Mouse (Mus musculus) small intestine, adult 2 months (tissue): ENCODE results near the gene Gm7544. TPM values are rescaled to one million over a fixed set of nuclear protein-coding genes. Genes with fewer than 3 reads are reported as not detected.
"Not testable (repeated sequence)": the region's sequence is repeated elsewhere in the genome, so short reads cannot be mapped to it uniquely, and the experiment has no call there.

Source experiments
- H3K27ac ChIP-seq: fragments of 200-500 bp; 2 replicates; pipeline ENCODE4 v1.5.1; 2012; ENCODE audit warnings: low read depth, low read length, control low read depth, inconsistent platforms; ENCODE audit not compliant: insufficient read depth
- H3K27me3 ChIP-seq: fragments of 200-500 bp; 2 replicates; pipeline ENCODE4 v1.6.1; 2012; ENCODE audit warnings: mild to moderate bottlenecking, moderate library complexity, low read length, inconsistent platforms; ENCODE audit not compliant: control insufficient read depth, insufficient read depth
- H3K36me3 ChIP-seq: fragments of 200-500 bp; 2 replicates; pipeline ENCODE4 v1.6.1; 2012; ENCODE audit warnings: mild to moderate bottlenecking, low read length, control low read depth, inconsistent platforms; ENCODE audit not compliant: control insufficient read depth, insufficient read depth
- H3K4me1 ChIP-seq: fragments of 200-500 bp; 2 replicates; pipeline ENCODE4 v1.6.1; 2012; ENCODE audit warnings: low read length, inconsistent platforms, mixed read lengths; ENCODE audit not compliant: control insufficient read depth, insufficient read depth, insufficient read length
- H3K4me3 ChIP-seq: fragments of 200-500 bp; 2 replicates; pipeline ENCODE4 v1.5.1; 2012; ENCODE audit warnings: low read depth, mild to moderate bottlenecking, control low read depth, inconsistent platforms, low read length, moderate library complexity
- CTCF ChIP-seq: fragments of 200-500 bp; IDR thresholded peaks from 2 replicates; pipeline ENCODE4 v1.5.1; 2012; ENCODE audit warnings: low read depth, mild to moderate bottlenecking, control low read depth, inconsistent platforms, low read length, moderate library complexity, mixed read lengths; ENCODE audit not compliant: insufficient replicate concordance, insufficient read length; ENCODE audit errors: extremely low read depth
- POLR2A ChIP-seq: fragments of 200-500 bp; IDR thresholded peaks from 2 replicates; pipeline ENCODE4 v1.6.1; 2012; ENCODE audit warnings: low read depth, mild to moderate bottlenecking, control low read depth, inconsistent platforms, low read length, moderate library complexity
- WGBS: fragments of 180-500 bp; shearing (Covaris S2); methylation state at CpG from one replicate; pipeline ENCODE4 v1.1.7; 2018; 5-methylcytosine and 5-hydroxymethylcytosine counted together
- polyA plus RNA-seq: library from polyadenylated mRNA; depleted of rRNA; stranded (reverse); fragments of >200 nt; gene quantifications from 2 replicates; pipeline ENCODE4 v1.2.3, GENCODE M21; 2012

Gene Gm7544
- polyA plus RNA-seq, 1 experiment = not detected

GRCm38 (mm10) chr1:82948601-82949000, 7.2 kb downstream of the Gm7544 start:
- H3K4me3 ChIP-seq = no peak overlapping the region
- H3K27me3 ChIP-seq = no peaks in the 10 kb centered on the region
- 87% methylated on average over 2 of the region's 2 CpGs for WGBS
- no peak overlapping the region for H3K27ac ChIP-seq
- no peaks in the 10 kb centered on the region for H3K4me1 ChIP-seq
- no peaks in the 10 kb centered on the region for H3K36me3 ChIP-seq
- no peak for TF ChIP-seq POLR2A
- TF ChIP-seq CTCF = no peak

- not testable (repeated sequence) for H3K27me3 ChIP-seq, H3K36me3 ChIP-seq, H3K4me3 ChIP-seq, H3K4me1 ChIP-seq, H3K27ac ChIP-seq
- 100% methylated on average over 2 of the region's 2 CpGs for WGBS
These were observed 9.8 kb downstream of the Gm7544 start for GRCm38 (mm10) chr1:82946029-82946428.

- H3K4me1 ChIP-seq, H3K4me3 ChIP-seq, H3K36me3 ChIP-seq, H3K27ac ChIP-seq, H3K27me3 ChIP-seq: not testable (repeated sequence)
- WGBS = no CpG with 5 or more reads among the region's 6 CpGs
These were observed 12.5 kb downstream of the Gm7544 start, which contains the start of gene A030003K21Rik for GRCm38 (mm10) chr1:82943295-82943694. Gene A030003K21Rik (minus strand): TSS chr1:82943388.

GRCm38 (mm10) chr1:82942505-82942904, 13.3 kb downstream of the Gm7544 start:
- not testable (repeated sequence) for H3K4me3 ChIP-seq, H3K4me1 ChIP-seq, H3K27ac ChIP-seq, H3K27me3 ChIP-seq, H3K36me3 ChIP-seq
- 75% methylated on average over 2 of the region's 2 CpGs for WGBS

- WGBS = 89% methylated on average over 5 of the region's 5 CpGs
- no peaks in the 10 kb centered on the region for H3K36me3 ChIP-seq
- no peaks in the 10 kb centered on the region for H3K4me1 ChIP-seq
- no peaks in the 10 kb centered on the region for H3K27me3 ChIP-seq
- H3K27ac ChIP-seq = no peak overlapping the region
- TF ChIP-seq POLR2A = no peak
- no peak for TF ChIP-seq CTCF
- no peak overlapping the region for H3K4me3 ChIP-seq
These were observed 17.1 kb downstream of the Gm7544 start for GRCm38 (mm10) chr1:82938666-82939065.

- H3K36me3 ChIP-seq, H3K27ac ChIP-seq, H3K4me1 ChIP-seq, H3K27me3 ChIP-seq, H3K4me3 ChIP-seq: not testable (repeated sequence)
- no CpG with 5 or more reads among the region's 6 CpGs for WGBS
These were observed 24.5 kb downstream of the Gm7544 start, which contains the start of gene Gm6217 for GRCm38 (mm10) chr1:82931326-82931725. Gene Gm6217 (minus strand): TSS chr1:82931399.

GRCm38 (mm10) chr1:82930558-82930957, 25.3 kb downstream of the Gm7544 start:
- H3K27ac ChIP-seq, H3K4me3 ChIP-seq, H3K27me3 ChIP-seq, H3K36me3 ChIP-seq, H3K4me1 ChIP-seq: not testable (repeated sequence)
- 88% methylated on average over 3 of the region's 3 CpGs for WGBS

- 79% methylated on average over 6 of the region's 6 CpGs for WGBS
- H3K36me3 ChIP-seq = no peaks in the 10 kb centered on the region
- H3K27me3 ChIP-seq = no peaks in the 10 kb centered on the region
- no peak within 1 kb of the TSS for H3K27ac ChIP-seq
- H3K4me3 ChIP-seq = no peak within 1 kb of the TSS
- TF ChIP-seq CTCF (no peak), POLR2A (no peak)
- no peaks in the 10 kb centered on the region for H3K4me1 ChIP-seq
These were observed 31.2 kb downstream of the Gm7544 start, which contains the start of gene A030014E15Rik for GRCm38 (mm10) chr1:82924650-82925049. Gene A030014E15Rik (plus strand): TSS chr1:82924917.

GRCm38 (mm10) chr1:82913434-82913833, 42.4 kb downstream of the Gm7544 start:
- WGBS = 90% methylated on average over 5 of the region's 5 CpGs
- not testable (repeated sequence) for H3K27me3 ChIP-seq, H3K4me1 ChIP-seq, H3K36me3 ChIP-seq, H3K4me3 ChIP-seq, H3K27ac ChIP-seq
